Mouse (Mus musculus) retina, postnatal 7 days (tissue): ENCODE measurements around the gene Slc13a2.

Experiments
- DNase-seq: peaks from one replicate; pipeline ENCODE4 v3.0.0-alpha.2; 2012; ENCODE audit warnings: low read depth, low spot score

The Slc13a2 gene

DNA sequence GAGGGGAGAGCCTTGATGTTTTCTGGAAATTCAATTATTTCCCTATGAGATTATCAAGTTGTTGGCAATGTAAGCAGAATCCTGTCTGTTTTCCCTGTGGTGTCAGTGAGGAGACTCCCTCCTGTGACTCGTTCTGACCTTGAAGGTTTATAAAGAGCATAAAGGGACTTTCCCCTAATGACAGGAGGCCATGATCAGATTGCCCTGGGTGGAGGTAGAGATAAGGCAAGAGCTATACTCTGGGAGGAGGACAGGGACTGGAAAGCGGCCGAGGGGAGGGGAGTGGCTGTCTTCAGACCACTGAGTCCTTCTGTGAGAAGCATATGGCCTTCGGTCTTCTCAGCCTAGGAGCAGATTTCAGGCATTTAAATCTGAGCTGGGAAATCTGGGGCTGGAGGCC is 12.0 kb upstream of the Slc13a2 start:
- no peak for DNase-seq

DNA sequence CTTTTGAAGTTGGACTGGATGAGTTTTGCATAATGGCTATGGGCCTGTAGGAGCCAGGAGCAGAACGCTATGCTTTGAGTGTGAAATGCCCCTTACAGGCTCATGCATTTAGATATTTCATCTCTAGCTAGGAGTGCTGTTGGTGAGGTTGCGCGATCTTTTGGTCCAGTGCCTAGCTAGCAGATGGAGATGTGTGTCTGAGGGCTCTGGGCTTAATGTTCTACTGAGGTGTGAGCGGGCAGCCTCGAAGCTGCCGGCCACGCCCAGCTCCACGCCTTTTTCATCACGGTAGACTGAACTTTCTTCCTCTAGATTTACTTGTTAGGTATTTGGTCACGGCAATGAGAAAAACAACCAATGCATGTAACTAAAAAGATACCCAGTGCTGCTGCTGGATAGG is 9.2 kb upstream of the Slc13a2 start:
- DNase-seq = no peak

DNA sequence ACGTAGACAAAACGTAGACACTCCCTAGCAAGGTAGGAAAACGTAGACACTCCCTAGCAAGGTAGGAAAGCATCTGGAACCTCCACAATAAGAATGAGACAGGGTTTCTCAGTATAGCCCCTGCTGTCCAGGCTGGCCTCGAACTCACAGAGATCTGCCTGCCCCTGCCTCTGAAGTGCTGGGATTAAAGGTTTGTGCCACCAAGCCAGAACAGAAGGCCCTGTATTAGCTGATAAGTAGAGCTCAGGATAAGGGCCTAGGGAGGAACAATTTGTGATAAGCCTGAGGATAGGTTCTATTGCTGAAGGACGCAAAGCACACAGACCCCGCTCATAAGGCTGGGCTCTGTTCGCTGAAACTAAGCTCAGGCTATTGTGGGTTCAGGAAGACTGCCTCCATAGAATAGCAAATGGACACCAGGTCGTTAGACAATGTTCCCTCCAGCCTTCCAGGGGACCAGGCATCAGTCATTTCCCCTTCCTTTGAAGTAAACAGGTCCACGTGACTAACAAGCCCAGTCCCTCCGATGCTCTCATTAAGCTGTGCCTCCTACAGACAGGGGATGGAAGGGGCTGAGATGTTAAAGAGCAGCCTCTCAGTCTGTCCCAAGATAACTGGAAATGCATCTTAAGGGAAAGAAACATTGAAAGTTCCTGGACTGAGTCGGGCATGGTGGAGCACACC is 8.3 kb upstream of the Slc13a2 start:
- no peak for DNase-seq

DNA sequence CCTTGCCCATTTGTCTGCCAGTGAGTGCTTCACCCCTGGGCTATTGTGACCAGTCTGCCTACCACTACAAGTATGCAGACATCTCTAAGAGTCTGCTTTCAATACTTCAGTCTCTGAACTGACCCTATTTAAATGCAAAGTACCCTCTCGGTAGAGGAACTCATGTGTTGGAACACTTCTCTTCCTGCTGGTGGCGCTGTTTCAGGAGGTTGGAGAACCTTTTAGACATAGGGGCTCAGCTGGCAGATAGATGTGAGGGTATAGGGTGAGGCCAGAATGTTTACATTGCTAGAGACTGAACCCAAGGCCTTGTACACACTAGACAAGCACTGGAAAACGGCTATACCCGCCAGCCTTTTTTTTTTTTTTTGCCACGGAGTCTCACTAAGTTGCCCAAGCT is 6.3 kb upstream of the Slc13a2 start:
- DNase-seq = no peak

DNA sequence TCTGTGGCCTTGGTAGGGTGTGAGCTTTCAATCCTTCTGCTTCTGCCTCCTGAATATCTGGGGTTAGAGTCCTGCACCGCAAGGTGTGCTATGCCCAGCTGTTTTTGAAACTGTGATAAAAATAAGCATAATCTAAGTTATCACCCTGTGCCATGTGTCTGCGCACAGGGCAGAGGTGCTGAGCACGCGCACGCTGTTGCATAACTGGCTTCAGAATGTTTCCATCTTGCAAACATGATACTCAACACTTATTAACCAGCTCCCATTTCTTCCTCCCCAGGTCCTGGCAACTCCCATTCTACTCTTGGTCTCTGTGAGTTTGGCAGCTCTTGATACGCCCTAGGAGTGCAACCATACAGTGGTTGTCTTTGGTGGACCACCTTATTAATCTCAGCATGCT is 5.6 kb upstream of the Slc13a2 start:
- DNase-seq = no peak

DNA sequence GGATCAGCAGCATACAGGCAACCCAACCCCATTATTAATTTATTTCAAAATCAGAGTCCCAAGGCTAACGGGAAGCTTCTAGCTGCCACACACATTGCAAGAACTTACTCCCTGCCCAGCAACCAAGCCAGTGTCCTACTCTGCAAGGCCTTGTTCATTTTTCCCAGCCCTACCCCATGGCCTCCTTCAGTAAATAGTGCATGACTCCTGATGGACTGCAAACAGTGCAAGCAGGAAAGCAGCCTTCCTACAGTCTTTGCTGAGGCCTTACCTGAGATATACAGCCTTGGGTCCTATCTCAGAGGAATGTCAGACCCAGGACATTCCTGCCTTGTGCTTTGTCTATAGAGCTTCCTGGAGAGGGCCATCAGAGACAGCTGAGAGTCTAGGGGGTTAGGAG is 3.6 kb upstream of the Slc13a2 start:
- no peak for DNase-seq

DNA sequence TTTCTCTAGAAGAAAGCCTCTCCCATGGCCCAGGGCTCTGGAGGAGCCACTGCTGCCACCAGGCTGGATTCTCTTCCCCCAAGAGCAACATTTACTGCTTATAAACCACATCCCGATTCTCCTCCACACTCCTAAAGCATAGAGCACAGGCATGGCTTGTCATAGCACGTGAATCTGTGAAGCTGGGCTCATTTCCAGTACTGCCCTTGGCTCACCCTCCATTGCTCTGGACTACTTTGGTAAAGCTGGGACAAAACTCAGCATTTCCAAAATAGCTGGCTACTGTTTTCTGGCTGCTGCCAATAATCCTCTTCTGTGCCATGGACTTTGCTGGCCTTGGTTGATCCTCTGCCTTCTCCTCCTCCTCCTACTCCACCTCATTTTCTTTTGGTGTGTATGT is 2.3 kb upstream of the Slc13a2 start:
- no peak for DNase-seq

DNA sequence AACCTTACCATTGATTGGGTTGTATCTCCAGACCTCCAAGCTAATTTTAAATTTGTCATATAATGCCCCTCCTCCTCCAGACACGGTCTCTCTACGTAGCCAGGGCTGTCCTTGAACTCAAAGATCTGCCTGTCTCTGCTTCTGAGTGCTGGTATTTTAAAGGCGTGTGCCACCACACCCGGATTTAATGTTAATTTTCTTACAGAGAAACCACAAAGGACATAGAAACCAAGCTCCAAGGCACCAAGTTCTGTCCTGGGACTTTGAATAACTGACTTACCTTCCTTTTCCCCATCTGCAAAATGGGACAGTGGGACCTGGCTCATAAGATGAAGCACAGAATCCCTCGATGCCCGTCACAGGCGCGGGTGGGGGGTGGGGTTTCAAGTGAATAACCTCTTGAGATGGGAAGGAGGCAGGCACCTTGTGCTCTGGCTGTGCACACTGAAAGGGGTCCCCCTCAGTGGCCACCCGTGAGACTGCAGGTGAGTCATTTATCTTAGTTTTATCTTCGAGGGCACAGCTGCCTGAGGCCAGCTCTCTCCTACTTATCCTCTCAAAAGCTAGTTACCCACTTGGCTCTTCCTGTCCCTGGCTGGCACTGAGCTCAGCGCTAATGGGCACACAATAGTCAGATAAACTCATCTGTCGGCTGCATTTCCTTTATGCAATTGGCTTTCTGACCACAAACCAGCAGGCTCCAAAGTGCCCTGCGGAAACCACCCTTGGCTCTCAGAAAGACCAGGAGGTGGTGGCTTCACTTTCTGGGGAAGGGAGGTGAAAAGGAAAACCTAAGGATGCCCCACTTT is 612 bp downstream of the Slc13a2 start:
- no peak for DNase-seq

DNA sequence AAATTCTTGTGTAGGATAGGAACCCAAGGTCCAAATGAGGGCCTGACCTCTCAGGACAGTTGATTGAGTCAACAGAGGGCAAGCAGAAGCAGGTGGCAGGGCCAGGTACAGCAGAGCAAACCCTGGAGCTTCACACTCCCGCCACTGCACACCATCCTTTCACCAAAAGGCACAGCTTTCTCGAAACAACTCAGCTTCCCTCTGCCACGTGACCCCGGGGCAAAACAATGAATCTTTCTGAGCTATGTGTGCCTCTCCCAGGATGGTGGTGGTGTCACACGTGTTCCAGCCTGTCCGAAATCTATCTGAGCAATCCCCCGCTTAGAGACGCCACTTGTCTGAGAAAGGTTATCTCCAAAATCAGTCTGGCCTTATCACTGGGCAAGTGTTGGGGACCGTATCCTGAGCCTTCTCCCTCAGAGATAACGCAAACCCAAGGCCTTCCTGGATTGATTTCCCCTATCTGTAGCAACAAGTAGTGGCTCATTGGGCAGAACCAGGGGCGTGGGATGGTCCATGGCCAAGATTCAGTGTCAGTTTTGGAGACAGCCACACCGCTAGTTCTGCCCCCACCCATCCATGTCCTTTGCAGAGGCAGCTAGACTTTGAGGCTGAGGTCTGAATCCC is 1.6 kb downstream of the Slc13a2 start:
- DNase-seq = no peak

DNA sequence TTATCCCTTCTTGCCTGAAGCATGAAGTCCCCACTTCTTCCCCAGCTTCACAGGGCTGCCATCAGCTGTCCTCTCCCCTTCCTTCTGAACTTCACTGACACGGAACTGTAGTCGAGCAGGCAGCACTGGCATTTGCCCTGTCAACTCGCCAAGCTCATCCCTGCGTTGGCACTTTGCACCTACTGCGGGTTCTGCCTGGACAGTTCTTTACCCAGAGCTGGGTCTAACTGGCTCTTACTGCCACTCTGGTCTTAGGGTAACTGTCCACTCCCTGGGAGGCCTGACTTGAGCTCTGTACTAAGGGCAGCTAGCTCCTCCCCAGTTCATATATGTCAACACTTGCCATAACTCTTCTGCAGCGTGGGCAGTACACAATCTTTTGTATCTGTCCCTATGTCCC is 5.2 kb downstream of the Slc13a2 start:
- DNase-seq = no peak

DNA sequence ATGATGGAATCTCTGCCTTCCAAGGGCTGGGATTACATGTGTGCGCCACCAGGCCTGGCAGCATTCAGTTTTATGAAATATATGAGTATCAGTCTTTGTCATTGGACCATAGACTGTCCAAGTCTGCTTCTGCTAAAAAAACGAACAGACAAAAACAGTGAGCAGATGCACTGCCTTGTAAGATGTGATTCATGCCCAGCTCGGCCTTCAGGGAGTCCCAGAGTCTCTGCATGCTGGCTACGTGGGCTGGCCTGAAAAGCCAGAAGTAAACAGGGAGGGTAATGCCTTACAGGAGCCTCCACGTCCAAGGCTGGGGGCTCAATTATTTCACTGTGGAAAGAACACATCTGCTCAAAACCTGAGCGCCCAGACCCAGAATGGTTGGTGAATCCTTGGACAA is 9.2 kb downstream of the Slc13a2 start:
- DNase-seq = no peak

DNA sequence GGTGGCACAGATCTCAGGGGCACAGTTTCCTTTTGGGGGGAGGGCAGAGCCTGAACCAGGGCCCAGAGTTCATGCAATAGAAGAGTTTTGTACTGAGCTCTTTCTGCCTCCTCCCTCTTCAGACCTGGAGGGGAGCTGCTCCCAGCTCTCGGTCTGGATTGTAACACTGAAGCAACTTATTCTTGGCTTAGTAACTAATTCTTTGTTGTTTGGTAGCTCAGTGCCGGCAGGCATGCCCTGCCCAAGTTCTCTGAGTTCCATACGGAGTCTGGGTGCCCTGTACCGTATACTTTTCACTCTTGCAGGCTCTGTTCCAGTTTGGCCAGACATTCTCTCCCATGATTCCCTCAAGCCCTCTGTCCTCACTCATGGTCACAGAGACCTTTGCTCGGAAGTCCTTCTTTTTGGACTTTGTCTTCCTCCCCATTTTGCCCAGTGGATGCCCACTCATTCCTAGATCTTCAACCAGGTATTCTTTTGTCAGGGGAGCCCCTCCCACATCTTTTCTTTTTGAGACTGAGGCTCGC is 9.6 kb downstream of the Slc13a2 start:
- DNase-seq = no peak

DNA sequence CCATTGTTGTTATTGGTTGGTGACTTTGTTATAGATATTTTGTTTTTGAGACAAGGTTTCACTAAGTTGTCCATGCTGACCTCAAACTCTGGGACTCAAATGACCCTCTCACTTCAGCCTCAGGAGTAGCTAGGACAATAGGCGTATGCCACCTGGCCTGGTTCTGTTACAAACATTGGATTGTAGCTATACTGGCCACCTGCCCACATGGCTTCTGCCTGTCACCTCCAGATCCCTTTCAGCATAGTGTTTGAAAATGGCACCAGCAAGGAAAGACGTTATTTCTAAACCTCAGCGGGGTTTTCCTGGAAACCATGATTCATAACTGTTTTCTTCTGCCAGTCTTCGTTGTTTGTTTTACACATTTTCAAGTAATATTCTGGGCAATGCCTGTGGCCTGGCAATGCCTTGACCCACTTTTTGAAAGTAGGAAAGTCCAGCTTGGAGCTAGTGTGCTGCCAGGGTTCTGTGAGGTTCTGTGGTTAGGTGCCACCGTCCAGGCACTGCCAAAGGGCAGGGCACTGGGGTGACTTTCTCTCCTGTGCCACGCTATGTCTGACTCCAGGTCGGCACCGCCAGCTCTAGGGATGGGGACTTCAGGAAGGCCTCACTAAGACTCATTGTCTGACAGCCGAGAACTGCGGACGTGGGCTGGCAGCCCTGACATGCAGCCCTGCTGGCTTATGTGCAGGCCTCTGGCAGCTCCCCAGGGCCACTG is 10.3 kb downstream of the Slc13a2 start:
- DNase-seq = no peak

DNA sequence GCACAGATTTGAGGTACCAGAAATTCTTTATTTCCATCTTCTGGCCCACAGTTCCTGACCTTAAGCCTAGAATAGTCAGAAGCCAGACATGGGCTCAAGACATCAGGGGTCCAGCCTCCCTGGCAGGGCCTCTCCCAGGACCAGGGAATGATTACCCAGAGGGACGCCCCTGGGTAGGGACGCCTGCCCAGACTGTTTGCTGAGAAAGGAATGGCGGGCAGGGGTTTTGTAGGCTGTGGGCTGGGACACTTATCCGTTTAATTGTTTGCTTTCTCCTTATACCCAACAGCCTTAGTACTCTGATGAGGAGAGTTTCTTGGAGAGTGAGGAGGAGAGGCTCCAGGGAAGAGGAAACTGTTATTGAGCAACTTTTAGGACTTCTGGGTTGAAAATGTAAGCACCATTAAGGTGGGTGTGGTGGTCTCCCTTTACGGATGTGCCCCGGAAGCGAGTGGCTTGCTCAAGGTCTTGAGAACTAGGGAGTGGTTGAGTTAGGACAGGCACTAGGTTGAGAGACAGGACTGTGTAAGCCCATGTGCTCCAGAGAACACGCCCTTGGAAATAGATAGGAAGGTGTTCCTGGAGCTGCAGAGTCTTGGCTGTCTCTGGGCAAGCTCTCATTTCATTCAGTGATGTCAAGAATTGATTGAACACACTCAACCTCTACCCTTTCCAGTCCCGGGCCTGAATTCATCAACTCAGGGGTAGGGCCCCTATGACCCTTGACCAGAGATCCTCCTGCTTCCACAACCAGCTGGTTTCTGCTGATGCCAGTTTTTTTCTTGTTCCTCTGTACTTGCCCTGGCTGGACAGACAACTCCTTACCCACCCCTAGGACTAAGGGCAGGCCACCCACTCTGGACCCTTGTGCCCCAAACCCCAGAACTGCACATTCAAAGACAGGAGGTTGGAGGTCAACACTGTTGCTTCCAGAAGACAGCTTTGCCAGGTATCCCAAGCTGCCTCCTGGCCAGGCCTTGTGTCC is 13.5 kb downstream of the Slc13a2 start:
- DNase-seq = no peak

DNA sequence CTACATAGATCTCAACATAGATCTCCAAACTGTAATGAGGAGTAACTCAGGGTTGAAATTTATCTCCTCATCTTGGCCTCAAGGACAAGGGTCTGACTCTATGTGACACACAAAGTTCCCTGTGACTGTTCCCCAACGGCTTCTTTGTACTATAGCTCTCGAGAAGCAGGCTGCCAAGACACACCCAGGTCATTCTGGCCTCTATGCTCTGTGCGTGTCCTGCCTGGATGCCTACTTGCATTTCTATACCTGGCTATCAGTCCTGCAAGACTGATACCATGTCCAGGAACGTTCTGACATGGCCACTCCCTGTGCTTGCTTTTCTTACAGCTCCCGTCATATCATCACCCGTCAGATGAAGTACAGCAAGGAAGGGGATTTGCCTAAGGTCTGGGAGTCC is 20.0 kb downstream of the Slc13a2 start:
- DNase-seq = no peak

DNA sequence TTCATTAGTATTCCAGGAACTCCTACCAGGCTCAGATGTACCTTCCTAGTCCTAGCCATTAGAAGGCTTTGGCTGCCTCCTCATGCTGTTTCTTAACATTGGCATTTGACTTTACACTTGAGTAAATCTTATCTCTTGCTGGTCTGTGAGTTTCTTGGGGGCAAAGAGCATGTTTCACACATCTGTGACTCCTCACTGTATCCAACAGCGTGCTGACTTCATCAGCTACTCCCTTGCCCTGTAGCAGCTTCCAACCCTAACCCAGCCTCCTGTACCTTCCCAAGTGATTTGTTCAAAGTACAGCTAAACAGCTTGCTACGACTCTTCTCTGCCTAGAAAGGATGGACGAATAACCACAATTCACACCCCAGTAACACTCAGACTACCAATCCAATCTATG is 20.5 kb downstream of the Slc13a2 start:
- DNase-seq = no peak

DNA sequence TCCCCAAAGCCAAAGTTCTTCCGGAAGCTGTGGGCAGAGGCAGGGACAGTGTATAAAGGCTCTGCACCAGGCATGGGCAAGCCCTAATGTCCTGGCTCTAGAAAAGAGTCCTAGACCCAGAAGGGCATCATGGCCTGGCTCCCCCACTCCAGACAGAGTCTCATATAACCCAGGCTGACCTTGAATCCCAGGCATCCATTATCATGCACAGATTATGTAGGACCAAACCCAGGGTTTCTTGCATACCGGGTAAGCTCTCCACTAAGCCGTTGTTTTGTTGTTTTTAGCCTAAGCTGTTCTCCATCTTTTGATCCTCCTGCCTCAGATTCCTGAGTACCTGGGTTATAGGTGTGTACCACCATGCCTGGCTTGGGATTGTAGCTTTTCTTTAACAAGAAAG is 21.1 kb downstream of the Slc13a2 start:
- DNase-seq = no peak

DNA sequence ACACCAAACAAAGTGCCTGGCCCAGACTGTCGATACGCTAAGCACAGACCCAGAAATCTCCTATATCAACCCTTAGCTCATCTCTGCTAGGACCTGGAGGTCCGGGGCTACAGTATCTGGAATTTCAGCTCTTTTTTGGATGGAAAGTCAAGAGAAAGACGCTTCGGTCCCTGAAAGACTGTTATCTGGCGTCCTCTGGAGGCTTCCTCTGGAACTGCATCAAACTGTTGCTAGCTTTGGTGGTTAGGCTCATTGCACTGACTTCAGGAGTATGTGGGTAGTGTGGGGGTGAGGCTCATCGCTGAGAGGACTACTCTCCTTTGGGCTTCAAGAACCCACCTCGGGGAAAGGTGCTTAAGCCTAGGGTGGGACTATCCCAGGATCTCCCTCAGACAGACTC is 22.3 kb downstream of the Slc13a2 start:
- peak; percentile 62 for DNase-seq

DNA sequence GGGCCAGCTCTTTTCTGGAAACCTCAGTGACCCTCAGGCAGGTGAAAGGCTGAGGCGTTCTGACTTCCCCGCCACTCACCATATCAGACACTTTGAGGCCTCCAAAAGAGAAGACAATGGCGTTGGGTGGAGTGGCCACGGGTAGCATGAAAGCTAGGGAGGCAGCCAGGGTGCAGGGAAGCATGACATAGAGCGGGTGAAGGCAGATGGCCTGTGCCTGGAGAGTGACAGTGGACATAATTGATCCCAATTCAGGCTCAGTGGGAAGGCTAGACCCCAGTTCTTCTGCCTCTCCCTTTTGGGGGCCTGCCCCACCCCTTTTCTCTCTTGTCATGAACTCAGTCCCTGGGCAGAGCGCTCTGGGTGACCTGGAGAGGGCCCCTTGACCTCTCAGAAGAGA is 23.8 kb downstream of the Slc13a2 start:
- no peak for DNase-seq

DNA sequence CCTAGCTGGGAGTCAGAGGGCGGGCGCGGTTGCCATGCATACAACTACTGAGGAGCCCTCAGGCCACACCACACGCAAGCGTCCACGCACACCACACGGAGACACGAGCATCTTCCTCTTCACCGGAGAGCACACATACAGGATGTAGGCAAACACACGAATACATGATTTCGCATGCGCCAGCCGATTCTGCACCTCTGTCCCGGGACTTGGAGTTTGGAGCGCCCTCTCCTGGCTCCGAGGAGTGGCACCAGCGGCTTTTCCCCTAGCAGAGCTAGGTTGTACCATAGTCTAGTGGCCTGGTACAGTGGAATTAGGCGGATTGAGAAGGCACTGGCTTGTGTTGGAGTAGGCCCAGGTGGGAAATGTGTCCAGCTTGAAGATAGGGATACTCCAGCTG is 24.6 kb downstream of the Slc13a2 start:
- peak; percentile 54 for DNase-seq

DNA sequence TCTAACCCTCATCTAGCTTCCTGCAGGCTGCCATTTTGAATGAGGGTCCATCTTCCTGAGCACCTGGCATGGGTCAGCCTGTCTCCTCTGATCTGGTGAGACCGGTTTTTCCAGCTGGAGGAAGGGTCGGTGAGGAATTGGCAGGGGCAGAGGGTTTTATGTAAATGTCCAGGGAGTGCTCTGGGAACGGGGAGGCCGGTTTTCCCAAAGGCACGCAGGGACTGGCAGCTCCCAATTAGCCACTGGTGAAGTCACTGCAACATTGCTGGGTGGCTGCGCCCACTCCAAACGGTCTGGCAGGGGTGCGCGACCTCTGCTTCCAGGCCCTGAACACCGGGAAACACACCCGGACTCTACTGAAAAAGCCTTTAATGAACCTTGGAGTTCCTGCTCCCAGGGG is 25.1 kb downstream of the Slc13a2 start:
- no peak for DNase-seq
